Mouse (Mus musculus): Measurements from ENCODE around the gene Lrp1. TPM values are rescaled to one million over a fixed set of nuclear protein-coding genes. Genes with fewer than 3 reads are reported as not detected.

The Lrp1 gene
- polyA plus RNA-seq, 1 experiment from 2014 or later, result 67.1 TPM

DNA sequence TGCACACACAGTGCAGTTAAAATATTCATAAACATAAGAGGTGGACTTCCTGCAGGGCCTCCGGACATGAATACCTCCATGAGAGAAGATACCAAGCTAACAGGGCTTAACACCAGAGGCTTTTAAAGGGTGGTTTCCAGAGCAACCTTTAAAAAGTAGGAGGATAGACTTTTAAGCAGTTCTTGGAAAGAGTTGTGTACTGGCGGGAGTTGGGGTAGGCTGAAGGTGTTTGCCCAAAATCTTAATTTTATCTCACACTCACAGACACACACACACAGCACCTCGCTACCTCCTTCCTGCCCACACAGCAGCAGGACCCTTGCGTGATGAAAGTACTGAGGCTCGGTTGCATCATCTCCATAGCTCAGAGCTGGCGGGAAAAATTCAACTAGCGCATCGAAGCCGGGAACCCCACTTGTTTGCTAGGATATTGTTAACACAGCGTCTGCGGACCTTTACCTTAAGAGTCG, 99.3 kb downstream of the Lrp1 start:
- Histone ChIP-seq H3K9ac (ENCODE audit: low read depth, low read length) (peak overlapping the region; percentile 42; the same call in 1 of the 2 replicates), H3K9me3 (ENCODE audit: control insufficient read depth, low read length) (no peaks in the 10 kb centered on the region), H3K4me1 (replicated peaks; ENCODE audit: control insufficient read depth, insufficient read depth, low read length) (peaks cover 26% of the 10 kb centered on the region), H3K36me3 (ENCODE audit: control insufficient read depth, insufficient read depth, low read length) (peaks cover 3% of the 10 kb centered on the region; the same call in 1 of the 2 replicates), H3K27ac (ENCODE audit: low read depth, low read length) (no peak overlapping the region), H3K27me3 (ENCODE audit: control insufficient read depth, insufficient read depth, low read length) (peaks cover 35% of the 10 kb centered on the region), H3K4me2 (replicated peaks; ENCODE audit: low read depth, low read length) (peak overlapping the region; percentile 80), H3K4me3 (ENCODE audit: low read depth, low read length) (peak overlapping the region; percentile 47)
- 9% methylated on average over 12 of the region's 12 CpGs for WGBS
- ATAC-seq (ENCODE audit: low FRiP score) (no peak), DNase-seq (ENCODE audit: low spot score) (no peak)

DNA sequence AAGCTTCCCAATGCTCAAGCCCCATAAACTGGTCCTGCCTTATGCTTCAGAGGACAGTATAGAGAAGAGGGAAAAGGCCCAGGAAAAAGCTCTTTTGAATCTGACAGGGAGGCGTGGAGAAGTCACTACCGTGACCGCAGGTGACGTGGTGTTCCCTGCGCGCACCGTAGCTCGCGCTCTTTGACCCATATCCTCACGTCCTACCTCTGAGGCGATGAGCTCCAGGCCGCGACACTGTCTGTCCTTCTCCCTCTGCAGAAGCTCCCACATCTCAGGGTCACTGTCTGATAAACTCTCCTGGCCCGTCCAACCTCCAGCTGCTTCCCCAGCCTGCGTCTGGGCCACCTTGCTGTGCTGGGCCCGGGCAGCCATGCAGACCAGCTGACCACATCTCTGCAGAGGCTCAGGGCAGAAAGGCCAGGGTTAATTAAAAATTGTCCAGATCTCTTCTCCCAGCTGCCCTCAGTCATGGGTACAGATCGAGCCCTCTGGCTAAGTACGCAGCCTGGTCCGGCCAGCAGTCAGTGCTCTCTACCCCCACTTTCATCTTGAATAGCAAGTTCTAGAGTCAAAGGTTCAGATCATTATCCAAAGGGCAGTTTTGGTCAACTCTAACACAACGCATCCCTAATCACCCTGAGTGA, 100.1 kb downstream of the Lrp1 start:
- Histone ChIP-seq H3K9ac (ENCODE audit: low read depth, low read length) (0 out of 2 replicates have a peak overlapping the region, but pooled peaks have one; percentile 42), H3K4me1 (replicated peaks; ENCODE audit: control insufficient read depth, insufficient read depth, low read length) (peaks cover 27% of the 10 kb centered on the region), H3K36me3 (ENCODE audit: control insufficient read depth, insufficient read depth, low read length) (peaks cover 3% of the 10 kb centered on the region; the same call in 1 of the 2 replicates), H3K9me3 (ENCODE audit: control insufficient read depth, low read length) (no peaks in the 10 kb centered on the region), H3K4me2 (replicated peaks; ENCODE audit: low read depth, low read length) (peak overlapping the region; percentile 80), H3K4me3 (ENCODE audit: low read depth, low read length) (no peak overlapping the region; the same call in 1 of the 2 replicates), H3K27me3 (ENCODE audit: control insufficient read depth, insufficient read depth, low read length) (peaks cover 29% of the 10 kb centered on the region), H3K27ac (ENCODE audit: low read depth, low read length) (no peak overlapping the region)
- ATAC-seq (ENCODE audit: low FRiP score) (no peak), DNase-seq (ENCODE audit: low spot score) (no peak)
- WGBS, result 77% methylated on average over 20 of the region's 20 CpGs

DNA sequence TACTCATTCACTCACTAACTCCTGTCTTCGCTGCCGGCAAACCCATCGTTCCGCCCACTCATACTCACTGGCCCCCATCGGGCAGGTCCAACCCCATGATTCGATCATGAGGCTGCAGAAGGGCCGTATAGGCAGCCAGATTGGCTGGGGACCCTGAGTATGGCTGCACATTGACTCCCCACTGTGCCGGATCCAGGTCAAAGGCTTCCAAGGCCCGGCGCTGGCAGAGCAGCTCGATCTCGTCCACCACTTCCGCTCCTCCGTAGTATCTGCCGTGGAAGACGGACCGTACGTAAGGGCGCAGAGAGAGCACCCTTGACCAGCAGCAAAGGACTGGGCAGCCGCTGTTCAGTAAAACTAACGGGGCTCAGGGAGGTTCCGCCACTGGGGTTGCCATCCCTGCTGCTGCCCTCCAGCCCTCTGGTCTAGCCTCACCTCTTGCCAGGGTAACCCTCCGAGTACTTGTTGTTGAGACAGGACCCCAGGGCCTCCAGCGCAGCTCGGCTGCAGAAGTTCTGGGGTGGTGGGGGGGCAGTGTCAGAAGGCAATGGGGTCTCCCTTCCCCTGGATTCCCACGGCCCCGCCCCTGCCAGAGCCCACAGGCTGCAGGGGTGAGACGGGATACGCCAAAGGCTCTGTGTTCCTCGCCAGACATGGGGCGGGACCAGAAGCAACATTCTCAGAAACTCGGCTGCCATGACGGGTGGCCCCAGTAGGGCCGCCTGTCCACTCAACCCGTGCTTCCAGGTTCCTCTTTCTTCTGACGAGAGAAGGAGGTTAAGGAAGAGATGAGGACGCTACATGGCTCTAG, 100.8 kb downstream of the Lrp1 start:
- peaks cover 3% of the 10 kb centered on the region; the same call in 1 of the 2 replicates for H3K36me3 ChIP-seq (ENCODE audit: control insufficient read depth, insufficient read depth, low read length)
- no peak overlapping the region for H3K27ac ChIP-seq (ENCODE audit: low read depth, low read length)
- ATAC-seq (ENCODE audit: low FRiP score) (no peak), DNase-seq (ENCODE audit: low spot score) (no peak)
- 95% methylated on average over 37 of the region's 37 CpGs for WGBS
- H3K27me3 ChIP-seq (ENCODE audit: control insufficient read depth, insufficient read depth, low read length), result peaks cover 25% of the 10 kb centered on the region
- no peaks in the 10 kb centered on the region for H3K9me3 ChIP-seq (ENCODE audit: control insufficient read depth, low read length)
- no peak overlapping the region for H3K4me2 ChIP-seq (replicated peaks; ENCODE audit: low read depth, low read length)
- no peak overlapping the region for H3K4me3 ChIP-seq (ENCODE audit: low read depth, low read length)
- H3K9ac ChIP-seq (ENCODE audit: low read depth, low read length), result no peak overlapping the region
- H3K4me1 ChIP-seq (replicated peaks; ENCODE audit: control insufficient read depth, insufficient read depth, low read length), result peaks cover 24% of the 10 kb centered on the region

DNA sequence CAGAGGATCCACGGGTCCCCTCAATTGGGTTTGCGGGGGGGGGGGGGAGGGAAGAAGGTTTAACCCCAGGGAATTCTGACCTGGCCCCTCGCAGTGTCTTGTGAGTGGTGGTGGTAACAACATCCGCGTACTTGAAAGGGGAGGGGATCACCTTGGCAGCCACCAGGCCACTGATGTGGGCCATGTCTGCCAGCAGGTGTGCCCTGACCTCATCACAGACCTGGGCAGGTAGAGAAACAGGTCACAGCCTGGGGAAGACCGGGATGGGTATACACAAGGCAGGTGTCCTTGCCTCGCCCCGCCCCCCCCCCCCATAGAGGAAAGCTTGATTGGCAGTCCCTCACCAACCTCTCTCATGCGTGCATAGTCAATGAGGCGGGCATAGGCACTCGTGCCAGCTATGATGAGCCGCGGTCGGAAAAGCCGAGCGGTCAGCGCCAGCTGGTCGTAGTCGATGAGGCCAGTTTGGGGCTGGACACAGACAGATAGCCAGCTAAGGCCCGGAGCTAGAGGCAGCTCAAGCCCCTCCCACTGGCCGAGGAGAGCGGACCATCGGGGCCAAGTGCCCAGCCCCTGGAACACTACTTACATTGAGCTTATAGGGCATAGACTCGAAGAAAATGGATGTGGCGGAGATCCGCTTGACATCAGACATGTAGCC, 101.8 kb downstream of the Lrp1 start:
- H3K27ac ChIP-seq (ENCODE audit: low read depth, low read length), result no peak overlapping the region
- H3K27me3 ChIP-seq (ENCODE audit: control insufficient read depth, insufficient read depth, low read length), result peaks cover 25% of the 10 kb centered on the region
- no peak overlapping the region for H3K4me2 ChIP-seq (replicated peaks; ENCODE audit: low read depth, low read length)
- H3K4me1 ChIP-seq (replicated peaks; ENCODE audit: control insufficient read depth, insufficient read depth, low read length), result peaks cover 27% of the 10 kb centered on the region
- ATAC-seq (ENCODE audit: low FRiP score) (no peak), DNase-seq (ENCODE audit: low spot score) (no peak)
- H3K36me3 ChIP-seq (ENCODE audit: control insufficient read depth, insufficient read depth, low read length), result peaks cover 3% of the 10 kb centered on the region; the same call in 1 of the 2 replicates
- no peak overlapping the region for H3K4me3 ChIP-seq (ENCODE audit: low read depth, low read length)
- 93% methylated on average over 25 of the region's 26 CpGs for WGBS
- H3K9me3 ChIP-seq (ENCODE audit: control insufficient read depth, low read length), result no peaks in the 10 kb centered on the region
- H3K9ac ChIP-seq (ENCODE audit: low read depth, low read length), result no peak overlapping the region

DNA sequence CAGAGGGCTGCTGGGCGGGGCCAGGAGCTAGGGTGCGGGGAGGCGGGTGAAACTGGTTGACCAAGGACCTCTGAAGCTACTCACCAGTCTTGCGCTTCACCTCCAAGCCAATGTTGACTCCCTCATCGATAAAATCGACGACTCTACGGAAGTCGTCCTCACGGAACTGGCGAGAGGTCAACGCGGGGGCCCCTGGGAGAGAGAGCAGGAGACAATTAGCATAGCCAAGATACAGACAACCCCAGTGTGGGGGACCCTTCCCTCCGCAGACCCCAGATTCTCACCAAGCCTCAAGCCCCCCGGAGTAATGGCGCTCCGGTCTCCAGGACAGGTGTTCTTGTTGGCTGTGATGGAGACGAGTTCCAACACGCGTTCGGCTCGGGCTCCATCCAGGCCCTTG, 103.0 kb downstream of the Lrp1 start:
- H3K9me3 ChIP-seq (ENCODE audit: control insufficient read depth, low read length), result no peaks in the 10 kb centered on the region
- no peak overlapping the region for H3K4me2 ChIP-seq (replicated peaks; ENCODE audit: low read depth, low read length)
- WGBS, result 87% methylated on average over 22 of the region's 22 CpGs
- DNase-seq (ENCODE audit: low spot score) (no peak), ATAC-seq (ENCODE audit: low FRiP score) (no peak)
- peaks cover 3% of the 10 kb centered on the region; the same call in 1 of the 2 replicates for H3K36me3 ChIP-seq (ENCODE audit: control insufficient read depth, insufficient read depth, low read length)
- peaks cover 36% of the 10 kb centered on the region for H3K4me1 ChIP-seq (replicated peaks; ENCODE audit: control insufficient read depth, insufficient read depth, low read length)
- H3K27me3 ChIP-seq (ENCODE audit: control insufficient read depth, insufficient read depth, low read length), result peaks cover 22% of the 10 kb centered on the region
- no peak overlapping the region for H3K27ac ChIP-seq (ENCODE audit: low read depth, low read length)
- no peak overlapping the region for H3K9ac ChIP-seq (ENCODE audit: low read depth, low read length)
- no peak overlapping the region for H3K4me3 ChIP-seq (ENCODE audit: low read depth, low read length)

DNA sequence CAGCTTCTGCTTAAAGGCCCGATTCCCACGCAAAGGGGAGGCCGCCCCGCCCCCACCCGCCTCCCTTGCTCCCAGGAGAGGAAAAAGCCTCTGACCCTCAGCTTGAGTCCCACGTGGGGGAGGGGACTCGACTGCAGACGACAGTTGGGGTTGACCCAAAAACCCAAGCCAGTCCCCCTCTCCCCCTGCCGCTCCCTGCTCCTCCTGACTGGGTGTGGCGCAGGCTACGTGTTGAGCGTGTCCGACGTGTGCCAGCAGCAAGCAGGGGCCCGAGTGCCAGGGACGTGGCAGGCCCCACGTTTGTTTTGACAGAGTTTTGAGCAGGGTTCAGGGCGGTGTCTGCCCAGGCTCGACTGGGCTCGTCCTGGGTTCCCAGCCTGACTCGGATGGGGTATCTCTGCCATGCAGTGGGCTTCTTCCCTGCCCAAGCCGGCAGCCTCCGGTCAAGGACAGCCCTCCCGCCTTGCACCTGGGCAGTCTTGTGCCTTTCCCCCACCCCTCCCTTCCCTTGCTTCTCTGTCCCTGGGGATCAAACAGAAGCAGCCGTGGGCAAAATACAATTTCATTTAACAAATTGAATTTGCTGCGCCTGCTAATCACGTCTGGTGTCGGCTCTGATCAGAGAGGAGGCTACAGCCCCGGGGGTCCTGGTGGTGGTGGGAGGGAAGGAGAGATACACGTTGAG, 104.2 kb downstream of the Lrp1 start:
- Histone ChIP-seq H3K9me3 (ENCODE audit: control insufficient read depth, low read length) (no peaks in the 10 kb centered on the region), H3K4me2 (replicated peaks; ENCODE audit: low read depth, low read length) (peak overlapping the region; percentile 31), H3K27ac (ENCODE audit: low read depth, low read length) (peak overlapping the region; percentile 36; the same call in 1 of the 2 replicates), H3K9ac (ENCODE audit: low read depth, low read length) (peak overlapping the region; percentile 42; the same call in 1 of the 2 replicates), H3K27me3 (ENCODE audit: control insufficient read depth, insufficient read depth, low read length) (peaks cover 25% of the 10 kb centered on the region), H3K4me1 (replicated peaks; ENCODE audit: control insufficient read depth, insufficient read depth, low read length) (peaks cover 38% of the 10 kb centered on the region), H3K36me3 (ENCODE audit: control insufficient read depth, insufficient read depth, low read length) (peaks cover 3% of the 10 kb centered on the region; the same call in 1 of the 2 replicates), H3K4me3 (ENCODE audit: low read depth, low read length) (no peak overlapping the region)
- no peak for ATAC-seq (ENCODE audit: low FRiP score)
- DNase-seq (ENCODE audit: low spot score), result peak; percentile 69
- 3% methylated on average over 30 of the region's 30 CpGs for WGBS

DNA sequence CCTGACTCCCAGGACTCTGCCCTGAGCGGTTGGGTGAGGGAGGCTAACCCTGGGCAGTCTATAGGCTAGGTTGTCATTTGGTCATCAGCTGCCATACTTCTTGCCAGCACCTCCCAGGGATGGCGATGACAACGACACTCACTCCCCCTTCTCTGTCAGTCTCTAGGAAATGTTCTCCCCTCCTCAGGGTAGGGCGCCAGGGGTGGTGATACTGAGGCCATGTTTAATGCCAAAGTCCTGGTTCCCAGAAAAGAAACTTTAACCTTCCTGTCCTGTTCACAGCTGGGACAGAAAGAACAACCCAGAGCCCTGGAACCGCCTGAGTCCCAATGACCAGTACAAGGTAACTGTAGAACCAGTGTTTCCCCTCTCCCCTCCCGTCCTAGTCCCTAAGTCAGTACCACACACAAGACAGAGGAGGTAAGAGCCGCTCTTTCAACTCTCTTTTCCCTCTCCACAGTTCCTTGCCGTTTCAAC, 104.9 kb downstream of the Lrp1 start:
- DNase-seq (ENCODE audit: low spot score), result peak; percentile 30
- peaks cover 36% of the 10 kb centered on the region for H3K4me1 ChIP-seq (replicated peaks; ENCODE audit: control insufficient read depth, insufficient read depth, low read length)

More for the DNA sequence above, 104.9 kb downstream of the Lrp1 start:
- Histone ChIP-seq H3K27ac (ENCODE audit: low read depth, low read length) (0 out of 2 replicates have a peak overlapping the region, but pooled peaks have one; percentile 36), H3K9ac (ENCODE audit: low read depth, low read length) (no peak overlapping the region; the same call in 1 of the 2 replicates), H3K36me3 (ENCODE audit: control insufficient read depth, insufficient read depth, low read length) (peaks cover 3% of the 10 kb centered on the region; the same call in 1 of the 2 replicates), H3K9me3 (ENCODE audit: control insufficient read depth, low read length) (no peaks in the 10 kb centered on the region), H3K4me3 (ENCODE audit: low read depth, low read length) (no peak overlapping the region), H3K27me3 (ENCODE audit: control insufficient read depth, insufficient read depth, low read length) (peaks cover 30% of the 10 kb centered on the region), H3K4me2 (replicated peaks; ENCODE audit: low read depth, low read length) (peak overlapping the region; percentile 31; the same call in 1 of the 2 replicates)
- no peak for ATAC-seq (ENCODE audit: low FRiP score)
- WGBS, result 18% methylated on average over 8 of the region's 8 CpGs
